Mouse (Mus musculus) telencephalon, adult 2 months (tissue): Measurements from ENCODE around the gene Dstyk.

Experiments used
- DNase-seq: peaks from one replicate; pipeline ENCODE4 v3.0.0-alpha.2; 2011; ENCODE audit warnings: low read depth, low spot score

Dstyk gene

DNA sequence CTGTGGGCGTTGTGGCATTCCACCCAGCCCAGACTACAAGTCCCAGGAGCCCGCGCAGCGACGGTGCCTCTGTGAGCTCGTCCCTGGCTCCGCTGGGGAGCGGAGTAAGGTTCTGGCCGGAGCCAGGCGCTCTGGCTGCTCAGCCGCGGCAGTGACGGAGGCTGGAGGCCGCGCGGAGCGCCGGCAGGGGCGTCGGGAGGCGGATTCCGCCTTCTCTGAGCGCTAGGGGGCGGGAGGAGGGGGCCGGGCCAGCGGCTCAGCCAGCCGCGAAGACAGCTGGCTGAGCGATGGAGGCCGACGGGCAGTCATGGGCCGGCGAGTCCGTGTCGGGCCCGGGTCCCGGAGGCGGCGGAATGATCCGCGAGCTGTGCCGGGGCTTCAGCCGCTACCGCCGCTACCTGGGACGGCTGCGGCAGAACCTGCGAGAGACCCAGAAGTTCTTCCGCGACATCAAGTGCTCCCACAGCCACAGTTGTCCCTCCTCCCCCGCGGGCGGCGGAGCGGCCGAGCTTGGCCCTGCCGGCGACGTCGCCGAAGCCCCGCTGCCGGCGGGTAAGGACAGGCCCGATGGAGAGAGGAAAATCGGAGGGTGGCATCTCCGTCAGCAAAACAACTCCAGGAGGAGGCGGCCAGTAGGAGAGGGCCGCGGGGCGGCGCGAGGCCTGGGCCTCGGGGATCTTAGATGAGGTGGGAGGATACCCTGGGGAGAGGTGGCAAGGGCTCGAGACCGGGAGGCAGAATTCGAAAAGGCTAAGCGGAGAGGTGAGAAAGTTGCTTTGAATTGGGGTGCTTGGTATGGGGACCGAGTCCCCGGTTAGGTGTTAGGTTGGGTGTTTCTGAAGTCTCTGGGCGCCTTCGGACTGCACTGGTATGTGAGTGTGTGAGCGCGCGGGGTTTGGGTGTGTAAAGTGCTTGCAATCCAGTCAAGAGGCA lies at the start of gene Dstyk:
Gene Dstyk, plus strand, starts transcription at position 237 of the 933 bp plus-strand sequence.
- peak; percentile 92 for DNase-seq

DNA sequence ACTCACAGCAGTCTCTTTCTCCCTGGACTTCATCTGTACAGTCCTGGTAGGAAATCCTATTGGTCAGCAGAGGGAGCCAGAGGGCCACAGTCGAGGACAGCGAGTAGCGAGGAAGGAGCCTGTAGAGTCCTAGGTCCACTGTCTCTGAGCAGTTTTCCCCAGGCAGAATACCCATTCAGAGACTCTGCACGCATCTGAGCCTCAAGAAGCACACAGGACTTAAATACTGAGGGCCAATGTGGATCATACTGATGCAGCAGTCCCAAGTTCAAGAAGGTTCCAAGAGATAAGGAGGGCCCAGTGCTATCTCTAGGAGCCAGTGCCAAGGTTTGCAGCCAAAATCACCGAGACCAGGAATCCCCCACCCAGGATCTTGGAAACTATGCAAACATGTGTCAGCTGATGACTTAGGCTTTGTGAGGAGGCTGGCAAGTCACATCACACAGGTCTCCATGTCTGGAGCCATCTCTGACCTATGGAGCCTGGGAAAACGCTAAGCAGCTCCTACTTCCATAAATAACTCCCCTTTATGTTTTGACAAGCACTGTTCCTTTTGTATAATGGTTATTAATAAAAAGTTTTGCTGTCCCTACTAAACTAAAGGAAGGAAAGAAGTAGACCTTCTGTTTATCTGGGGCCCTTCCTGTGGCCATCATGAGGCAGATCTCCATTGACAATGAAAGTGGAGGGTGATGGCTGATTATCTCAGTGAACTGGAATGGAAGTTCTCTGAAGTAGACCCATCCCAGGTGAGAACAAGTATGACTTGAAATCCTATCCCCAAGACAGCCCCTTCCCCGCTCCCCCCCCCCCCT lies 49.5 kb upstream of the Dstyk start:
- DNase-seq, result no peak

DNA sequence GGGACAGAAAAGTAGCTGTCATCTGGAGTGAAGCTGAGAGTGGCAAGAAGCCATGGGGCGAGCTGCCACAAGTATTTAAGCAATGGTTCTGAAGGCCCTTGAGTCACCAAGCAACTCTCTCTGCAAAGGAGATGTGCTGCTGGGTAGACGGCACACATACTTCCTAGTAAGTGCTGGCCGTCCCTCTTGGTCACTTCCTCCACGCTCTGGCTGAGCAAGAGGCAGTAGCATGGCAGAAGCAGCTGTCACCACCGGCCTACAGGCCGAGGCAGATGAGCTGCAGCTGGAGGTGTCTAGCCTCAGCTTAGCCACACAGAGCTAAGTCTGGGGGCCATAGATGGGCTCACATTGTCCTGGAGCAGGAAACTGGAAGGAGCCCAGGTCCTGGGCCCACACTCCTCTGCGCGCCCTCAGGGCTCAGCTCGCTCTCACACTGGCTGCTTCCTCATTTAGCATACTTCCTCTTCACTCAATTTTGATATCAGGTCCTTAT lies 46.6 kb upstream of the Dstyk start:
- DNase-seq, result no peak

DNA sequence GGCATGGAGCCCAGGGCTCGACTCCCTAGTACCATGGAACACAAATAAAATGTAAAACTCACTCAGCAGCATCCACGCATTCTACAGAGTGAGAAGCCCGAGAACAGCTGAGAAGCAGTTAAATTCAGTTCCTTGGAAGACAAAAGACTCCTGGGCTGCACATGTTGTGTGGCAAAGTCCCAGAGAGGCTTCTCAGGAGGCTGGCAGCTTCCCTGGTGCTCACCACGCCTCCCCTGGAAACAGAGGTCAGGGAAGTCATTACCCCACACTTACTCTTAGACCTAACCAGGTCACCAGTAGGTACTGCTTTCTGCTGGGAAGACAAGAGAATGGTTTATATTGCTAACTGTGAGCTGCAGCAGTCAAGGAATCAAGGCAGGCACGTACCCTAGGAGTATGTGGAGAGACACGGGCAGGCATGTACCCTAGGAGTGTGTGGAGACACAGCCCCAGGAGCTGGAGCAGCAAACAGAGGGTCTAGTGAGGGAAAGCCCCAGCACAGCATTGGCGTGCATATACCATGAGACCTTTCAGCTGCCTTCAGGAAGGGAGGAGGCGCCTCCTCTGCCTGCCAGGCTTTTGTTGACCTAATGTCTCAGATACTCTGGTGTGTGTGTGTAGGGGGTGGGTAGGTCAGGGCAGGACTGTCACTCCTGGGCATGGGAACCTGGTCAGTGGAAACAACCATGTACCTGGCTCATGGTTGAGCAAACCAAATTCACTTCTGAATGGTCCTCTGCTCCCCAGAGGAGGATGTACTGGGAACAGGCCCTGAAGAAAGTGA lies 45.9 kb upstream of the Dstyk start:
- no peak for DNase-seq

DNA sequence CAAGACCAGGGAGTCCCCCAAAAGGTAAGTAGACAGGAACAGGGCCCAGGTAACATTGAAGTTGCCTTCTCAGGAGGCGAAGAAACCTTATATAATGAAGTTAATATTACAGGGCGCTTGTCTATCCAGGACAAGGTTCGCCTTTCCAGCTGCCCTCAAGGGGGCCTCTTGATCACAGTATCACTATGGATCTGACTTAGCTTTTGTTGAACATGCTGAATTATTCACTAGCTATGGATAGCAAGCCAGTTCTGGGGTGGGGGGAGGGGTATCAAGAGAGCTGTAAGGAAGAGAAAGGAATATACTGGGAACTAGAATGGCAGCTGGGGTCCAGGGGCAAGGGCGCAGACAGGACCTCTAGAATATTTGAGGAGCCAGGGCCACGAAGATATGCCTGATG lies 45.0 kb upstream of the Dstyk start:
- no peak for DNase-seq

DNA sequence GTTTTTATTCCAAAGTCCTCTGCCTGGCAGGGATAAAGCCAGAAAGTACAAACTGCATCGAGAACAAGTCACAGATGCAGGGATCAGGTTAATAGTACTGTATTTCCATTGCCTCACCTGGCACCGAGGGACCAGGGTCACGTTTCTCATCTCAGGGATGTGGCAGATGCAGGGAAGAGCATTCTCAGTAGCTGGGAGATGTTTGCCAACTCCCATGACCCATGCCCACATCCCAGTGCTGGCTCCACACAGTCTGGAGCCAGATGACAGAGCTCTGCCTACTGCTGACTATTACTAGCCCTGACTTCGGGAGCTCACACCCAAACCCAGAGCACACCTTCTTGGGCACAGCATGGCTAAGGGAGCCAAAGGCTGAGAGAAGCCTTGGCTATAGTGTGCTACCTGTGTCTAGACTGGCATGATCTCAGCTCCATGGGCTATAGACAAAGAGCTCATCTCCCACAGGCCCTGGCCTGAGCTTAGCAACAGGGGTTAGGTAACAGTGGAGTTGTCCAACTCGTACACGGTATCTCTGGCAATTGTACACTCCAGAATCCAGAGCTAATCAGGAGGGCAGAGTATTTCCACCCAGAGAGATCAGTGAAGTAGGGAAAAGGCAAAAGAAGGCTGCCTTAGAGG lies 44.3 kb upstream of the Dstyk start:
- DNase-seq, result no peak

DNA sequence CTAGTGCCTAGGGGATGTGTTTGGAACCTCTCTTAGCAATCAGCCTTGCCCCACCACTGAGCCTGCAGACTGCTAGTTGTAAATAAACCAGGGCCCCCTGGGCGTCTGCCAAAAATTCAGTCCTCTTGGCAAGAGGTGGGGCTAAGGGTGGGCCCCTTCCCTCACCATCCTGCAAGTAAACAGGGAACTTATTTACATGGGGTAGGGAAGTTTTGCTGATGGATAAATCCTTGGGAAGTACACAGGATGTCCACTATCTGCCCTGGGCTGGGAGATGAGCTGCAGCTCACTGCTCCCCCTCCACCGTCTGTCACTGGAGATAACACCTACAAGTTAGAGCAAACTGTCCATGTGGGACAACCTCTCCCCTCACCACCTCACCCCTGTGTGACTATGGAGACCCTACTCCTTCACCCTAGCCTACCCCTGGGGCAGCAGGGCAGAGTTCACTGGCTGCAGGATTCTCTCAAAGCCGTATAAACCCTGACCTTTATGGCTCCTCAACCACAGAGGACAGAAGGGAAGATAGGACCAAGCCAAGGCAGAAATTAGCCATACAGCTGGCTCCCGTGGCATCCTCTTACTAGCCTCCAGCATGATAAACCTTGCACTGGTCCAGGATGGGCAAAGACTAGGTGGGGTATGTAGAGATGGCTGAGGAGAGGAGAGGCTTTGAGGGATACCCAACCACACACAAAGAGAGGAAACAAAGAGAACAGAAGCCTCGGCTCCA lies 43.0 kb upstream of the Dstyk start:
- DNase-seq, result no peak

DNA sequence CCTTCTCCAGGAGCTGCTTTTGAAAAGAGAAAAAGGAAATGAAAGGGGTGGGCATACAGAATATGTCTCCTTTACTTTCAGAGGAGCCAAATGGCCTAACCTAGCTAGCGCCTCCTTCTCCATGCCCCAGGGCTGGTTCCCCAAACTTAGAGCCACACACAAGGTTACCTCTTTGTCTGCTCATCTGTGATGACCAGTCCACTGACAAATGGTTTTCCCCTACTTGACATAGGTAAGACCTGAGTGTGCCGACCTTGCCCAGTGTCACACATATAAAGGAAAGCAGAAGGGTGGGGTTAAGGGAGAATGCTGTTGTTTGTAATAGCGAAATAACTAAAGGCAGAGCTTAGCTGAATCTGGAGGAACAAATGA lies 42.5 kb upstream of the Dstyk start:
- no peak for DNase-seq

DNA sequence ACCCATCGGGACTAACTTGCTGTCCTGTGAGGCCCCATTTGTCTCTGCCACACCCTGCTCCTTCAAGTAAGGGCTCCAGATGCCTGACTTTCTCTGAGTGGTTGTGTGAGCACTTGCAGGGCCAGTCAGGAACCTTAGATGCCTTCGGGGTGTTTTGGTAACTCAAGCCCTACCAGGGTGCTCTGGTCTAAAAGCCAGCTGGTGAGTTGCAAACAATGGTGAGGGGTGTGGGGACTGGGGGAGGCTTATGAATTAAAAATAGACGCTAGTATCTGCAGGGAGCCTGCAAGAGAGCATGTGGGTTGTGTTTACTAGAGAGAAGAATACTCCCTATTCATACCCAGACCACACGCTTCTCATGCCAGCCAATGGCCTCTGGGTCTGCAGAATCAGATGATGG lies 42.1 kb upstream of the Dstyk start:
- peak; percentile 64 for DNase-seq

DNA sequence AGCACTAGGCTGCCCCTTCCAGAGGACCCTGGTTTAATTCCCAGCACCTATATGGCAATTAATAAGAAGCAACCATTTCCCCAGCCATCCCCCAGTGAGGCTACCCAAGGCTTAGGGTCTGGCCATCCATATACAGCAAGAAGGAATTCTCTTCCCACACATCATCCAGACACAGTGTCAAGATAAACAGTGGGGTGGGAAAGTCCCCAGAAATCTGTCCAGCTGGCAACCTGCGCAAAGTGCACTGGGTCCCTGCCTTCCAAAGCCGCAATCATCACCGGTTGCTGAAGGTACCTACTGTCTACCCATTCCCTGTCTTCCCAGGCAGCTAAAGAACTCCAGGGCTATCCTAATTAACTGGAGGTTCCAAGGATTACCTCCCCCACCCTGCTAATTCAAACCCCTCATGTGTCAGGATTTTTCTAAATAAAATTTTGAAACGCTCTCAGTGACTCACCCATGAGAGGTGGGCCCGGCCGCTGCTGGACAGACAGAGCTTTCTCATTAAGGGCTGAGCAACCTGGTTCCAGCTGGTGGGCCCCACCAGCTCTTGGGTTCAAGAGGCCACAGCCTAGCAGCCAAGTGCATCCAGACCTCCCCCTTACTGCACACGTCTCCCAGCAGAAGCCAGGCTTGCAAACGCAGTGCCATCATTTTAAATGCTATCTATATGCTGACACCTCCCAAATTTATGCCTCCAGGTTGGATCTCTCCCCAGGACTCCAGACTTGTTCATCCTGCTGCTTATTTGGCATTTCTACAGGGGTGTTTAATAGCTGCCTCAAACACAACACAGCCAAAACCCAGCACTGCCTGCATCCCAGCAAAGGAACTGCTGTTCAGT lies 40.9 kb upstream of the Dstyk start:
- DNase-seq, result no peak

DNA sequence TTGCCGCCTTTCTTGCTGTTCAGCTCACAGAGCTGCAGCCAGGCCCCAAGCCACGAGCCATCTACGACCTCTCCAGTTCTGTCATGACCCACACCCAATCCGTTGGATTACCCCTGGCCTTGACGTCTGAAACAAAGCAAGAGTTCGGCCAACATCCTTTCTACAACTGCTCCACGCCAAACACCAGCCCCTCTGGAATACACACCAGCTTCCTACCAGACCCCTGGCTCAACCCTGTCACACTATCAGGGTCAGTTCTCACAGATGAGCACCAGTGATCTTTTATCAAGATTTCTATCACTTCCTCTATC lies 40.3 kb upstream of the Dstyk start:
- no peak for DNase-seq

DNA sequence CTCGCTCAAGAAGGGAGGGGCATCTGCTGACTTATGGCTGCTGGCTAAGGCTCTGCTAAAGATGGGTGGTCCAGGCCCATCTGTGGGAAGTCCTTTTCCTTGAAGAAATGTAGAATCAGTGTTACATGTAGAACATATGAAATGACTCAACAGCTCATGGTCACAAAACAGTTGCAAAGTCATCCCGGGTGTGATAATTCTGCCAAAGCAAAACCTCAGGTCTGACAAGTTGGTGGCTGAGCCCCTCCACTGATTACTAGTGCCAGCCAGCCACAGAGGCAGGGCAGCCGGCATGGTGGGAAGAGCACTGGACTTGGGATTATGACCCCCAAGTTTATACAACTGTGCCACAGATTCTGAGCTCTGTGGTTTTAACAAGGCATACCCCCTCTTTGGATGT lies 39.5 kb upstream of the Dstyk start:
- no peak for DNase-seq

DNA sequence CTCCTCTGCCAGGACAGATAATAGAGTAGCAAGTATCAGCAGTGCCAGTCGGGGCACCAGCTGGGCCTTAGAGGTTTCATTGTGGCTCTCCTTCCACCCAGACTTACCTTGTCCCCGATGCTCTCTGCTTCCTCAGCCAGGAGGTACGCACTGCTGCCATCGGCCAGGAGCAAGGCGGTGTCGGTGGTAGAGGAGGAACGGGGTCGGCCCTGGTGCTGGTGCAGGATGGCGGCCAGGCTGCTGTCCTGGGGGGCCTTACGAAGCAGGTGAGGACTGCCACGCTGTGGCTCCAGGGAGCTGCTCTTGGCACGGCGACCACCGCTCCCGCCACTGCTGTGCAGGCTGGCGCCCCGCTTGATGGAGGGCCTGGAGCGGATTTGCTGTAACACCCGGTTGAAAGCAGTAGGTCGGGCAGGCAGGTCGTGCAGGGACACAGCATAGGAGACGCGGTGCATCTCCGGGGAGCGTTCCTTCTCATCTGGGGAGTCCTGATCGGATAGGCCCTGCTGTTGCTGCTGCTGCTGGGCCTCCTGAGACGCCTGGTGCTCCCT lies 36.7 kb upstream of the Dstyk start:
- no peak for DNase-seq

DNA sequence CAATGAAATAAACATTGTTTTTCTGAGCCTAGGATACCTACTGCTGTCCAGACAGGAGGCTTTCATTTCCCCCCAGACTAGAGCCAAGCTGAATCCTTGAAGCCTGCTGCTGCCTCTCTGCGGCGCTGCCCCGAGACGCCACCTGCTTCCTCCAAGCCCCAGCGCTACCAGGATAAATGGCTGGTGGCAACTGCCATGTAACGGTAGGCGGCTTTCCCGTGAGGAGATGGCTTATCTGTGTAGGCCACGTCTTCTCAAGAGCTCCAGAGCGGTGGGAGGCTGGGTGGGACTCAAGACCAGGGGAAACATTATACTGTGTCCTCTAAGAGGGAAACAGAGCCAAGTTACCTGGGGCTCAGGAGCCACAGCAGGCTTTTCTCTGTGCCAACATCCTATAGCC lies 35.4 kb upstream of the Dstyk start:
- DNase-seq, result no peak

DNA sequence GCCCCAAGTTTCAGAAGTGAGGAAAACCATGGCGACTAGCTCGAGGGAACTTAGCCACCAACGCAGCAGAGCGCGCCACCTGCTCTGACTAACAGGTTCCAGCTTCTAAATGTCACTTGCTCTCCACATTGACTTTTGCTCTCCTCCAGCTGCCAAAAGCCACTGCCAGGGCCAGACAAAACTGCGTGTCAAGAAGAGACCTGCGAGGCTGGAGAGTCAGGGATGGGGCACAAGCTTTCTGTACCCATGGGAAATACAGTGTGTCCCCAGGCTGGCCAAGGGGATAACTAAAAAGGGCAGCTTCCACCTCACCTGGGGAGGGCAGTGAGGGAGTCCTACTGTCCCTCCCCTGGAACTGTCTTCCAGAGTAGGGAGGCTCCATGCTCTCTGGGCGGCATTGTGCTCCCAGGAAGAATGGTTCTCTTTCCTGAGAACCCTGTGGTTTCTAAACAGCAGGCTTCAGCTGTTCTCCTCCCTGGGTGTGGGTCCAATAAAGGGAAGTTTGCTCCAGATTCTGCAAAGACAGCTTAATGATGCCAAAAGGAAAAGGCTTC lies 33.3 kb upstream of the Dstyk start:
- no peak for DNase-seq

DNA sequence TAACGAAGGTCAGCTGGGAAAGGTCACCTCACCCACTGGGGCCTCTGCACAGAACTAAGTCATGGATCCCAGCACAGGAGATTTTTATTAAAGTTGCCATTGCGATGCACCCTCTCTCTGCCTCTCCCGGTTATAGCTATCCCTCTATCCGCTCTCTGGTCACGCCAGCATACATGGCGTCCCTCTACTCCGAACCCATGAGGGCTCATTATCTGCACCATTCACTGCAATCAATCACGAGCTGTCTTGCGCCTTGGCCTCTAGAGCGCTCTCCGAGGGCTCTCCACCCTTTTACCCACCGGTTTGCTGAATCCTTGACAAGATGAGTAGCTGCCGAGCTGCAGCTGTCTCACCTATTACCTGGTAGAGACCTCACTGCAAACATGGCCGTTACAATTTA lies 32.1 kb upstream of the Dstyk start:
- DNase-seq, result no peak

DNA sequence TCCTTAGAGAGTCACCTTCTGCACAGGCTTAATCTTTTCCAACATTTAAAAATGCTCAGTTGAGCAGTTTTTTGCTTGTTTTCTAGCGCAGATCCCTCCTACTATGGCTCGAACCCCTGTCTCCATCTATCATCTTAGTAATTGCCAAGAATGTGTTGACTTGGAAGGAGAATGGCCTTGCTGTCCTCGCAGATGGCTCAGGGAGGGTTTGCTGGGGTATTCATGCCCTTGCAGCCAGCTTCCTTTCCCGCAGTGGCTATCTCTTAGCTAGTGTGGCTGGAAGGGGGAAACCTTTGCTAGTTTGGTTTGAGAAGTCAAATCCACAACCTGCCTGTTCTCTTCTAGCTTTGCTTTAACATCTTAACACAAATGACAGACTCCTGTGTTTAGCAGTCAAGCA lies 31.6 kb upstream of the Dstyk start:
- no peak for DNase-seq

DNA sequence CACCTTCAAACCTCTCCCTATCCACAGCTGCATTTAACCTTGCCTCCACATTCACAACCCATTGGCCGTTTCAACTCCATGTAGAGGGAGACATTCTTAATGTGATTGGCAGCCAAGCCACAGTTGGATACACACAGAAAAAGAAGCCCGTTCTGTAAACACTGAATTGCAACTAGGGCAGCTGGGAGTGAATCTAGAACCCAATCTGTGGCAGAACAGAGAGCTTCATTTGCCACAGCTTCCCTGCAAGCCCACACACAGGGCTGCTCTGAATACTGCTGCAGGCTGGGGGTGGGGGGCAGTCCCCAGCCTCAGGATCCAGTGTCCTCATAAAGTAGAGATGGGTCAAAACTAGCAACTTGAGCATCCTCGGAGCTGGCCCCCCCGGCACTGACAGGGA lies 31.1 kb upstream of the Dstyk start:
- no peak for DNase-seq

DNA sequence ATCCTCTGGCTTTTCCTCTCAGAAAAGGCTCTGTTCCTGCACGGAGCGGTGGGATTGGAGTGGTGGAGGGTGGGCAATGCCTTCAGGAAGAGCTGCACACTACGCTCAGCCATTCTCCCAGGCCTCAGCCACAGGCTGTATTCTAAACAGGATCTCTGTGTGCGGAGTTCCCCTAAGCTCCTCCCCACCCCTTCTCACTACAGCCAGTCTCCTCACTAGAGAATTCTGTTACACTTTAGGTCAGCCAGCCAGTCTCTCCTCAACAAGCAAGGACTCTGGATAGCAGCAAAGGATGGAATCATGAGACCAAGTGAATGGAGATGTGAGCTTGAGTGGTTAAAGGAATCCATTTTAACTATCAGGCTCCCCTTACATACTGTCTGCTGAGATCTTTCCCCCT lies 29.4 kb upstream of the Dstyk start:
- no peak for DNase-seq
